Mouse (Mus musculus) myocyte (in vitro differentiated cells): ENCODE measurements around the gene Spint1. TPM values are rescaled to one million over a fixed set of nuclear protein-coding genes. Genes with fewer than 3 reads are reported as not detected.

Experiments
- H3K27me3 ChIP-seq: one replicate; pipeline ENCODE4 v1.6.1; 2011; ENCODE audit not compliant: control insufficient read depth, insufficient read depth, insufficient read length
- H3K36me3 ChIP-seq: one replicate; pipeline ENCODE4 v1.6.1; 2011; ENCODE audit not compliant: control insufficient read depth, insufficient read depth
- H3K4me2 ChIP-seq: one replicate; pipeline ENCODE4 v1.6.1; 2011; ENCODE audit warnings: low read depth, control low read depth
- H3K4me3 ChIP-seq: one replicate; pipeline ENCODE4 v1.5.1; 2011; ENCODE audit warnings: mild to moderate bottlenecking, control low read depth, moderate library complexity
- H3K79me2 ChIP-seq: one replicate; pipeline ENCODE4 v1.6.1; 2011; ENCODE audit not compliant: control insufficient read depth, insufficient read depth
- H3ac ChIP-seq: one replicate; pipeline ENCODE4 v1.6.1; 2011; ENCODE audit not compliant: control insufficient read depth, insufficient read length
- CEBPB ChIP-seq: IDR thresholded peaks from 2 replicates; pipeline ENCODE4 v1.6.1; 2011; ENCODE audit warnings: mild to moderate bottlenecking, moderate library complexity; ENCODE audit not compliant: poor library complexity, insufficient read depth, severe bottlenecking
- E2F4 ChIP-seq: IDR thresholded peaks from one replicate; pipeline ENCODE4 v1.6.1; 2011; ENCODE audit warnings: mild to moderate bottlenecking, control low read depth, moderate library complexity; ENCODE audit not compliant: insufficient read depth
- MAX ChIP-seq: IDR thresholded peaks from one replicate; pipeline ENCODE4 v1.6.1; 2011; ENCODE audit warnings: low read depth, mild to moderate bottlenecking, control low read depth
- MYOD1 ChIP-seq, 3 experiments: IDR thresholded peaks; one replicate each; pipeline ENCODE4 v1.6.1; 2011; ENCODE audit warnings: control low read depth in 2 of 3, low read depth in 2 of 3, mild to moderate bottlenecking in 2 of 3, moderate library complexity in 1 of 3; ENCODE audit not compliant: insufficient read length in 2 of 3, control insufficient read depth in 1 of 3
- MYOG ChIP-seq, 3 experiments: IDR thresholded peaks; one replicate each; pipeline ENCODE4 v1.6.1; 2011; ENCODE audit warnings: control low read depth in 2 of 3, low read depth in 2 of 3, mild to moderate bottlenecking in 2 of 3; ENCODE audit not compliant: insufficient read length in 2 of 3, control insufficient read depth in 1 of 3, insufficient read depth in 1 of 3
- POLR2A ChIP-seq: IDR thresholded peaks from one replicate; pipeline ENCODE4 v1.6.1; 2011; ENCODE audit warnings: low read depth, mild to moderate bottlenecking, control low read depth, moderate library complexity; ENCODE audit not compliant: insufficient read length
- POLR2AphosphoS2 ChIP-seq: IDR thresholded peaks from one replicate; pipeline ENCODE4 v1.6.1; 2011; ENCODE audit warnings: low read depth, control low read depth; ENCODE audit not compliant: insufficient read length
- REST ChIP-seq: IDR thresholded peaks from one replicate; pipeline ENCODE4 v1.6.1; 2011; ENCODE audit warnings: mild to moderate bottlenecking, control low read depth, moderate library complexity; ENCODE audit not compliant: insufficient read depth, insufficient read length
- SRF ChIP-seq: IDR thresholded peaks from one replicate; pipeline ENCODE4 v1.6.1; 2011; ENCODE audit warnings: low read depth; ENCODE audit not compliant: control insufficient read depth, insufficient read length
- TCF12 ChIP-seq: IDR thresholded peaks from one replicate; pipeline ENCODE4 v1.6.1; 2011; ENCODE audit warnings: mild to moderate bottlenecking, control low read depth; ENCODE audit not compliant: poor library complexity, insufficient read depth, severe bottlenecking
- TCF3 ChIP-seq: IDR thresholded peaks from one replicate; pipeline ENCODE4 v1.6.1; 2011; ENCODE audit warnings: low read depth, control low read depth; ENCODE audit not compliant: insufficient read length
- USF1 ChIP-seq: IDR thresholded peaks from one replicate; pipeline ENCODE4 v1.6.1; 2011; ENCODE audit warnings: low read depth, mild to moderate bottlenecking, control low read depth, moderate library complexity
- polyA plus RNA-seq: library from polyadenylated mRNA; unstranded; fragments of >200 nt; fragmentation: generic; extraction: Trizol; gene quantifications from one replicate; pipeline ENCODE4 v1.2.1, GENCODE M21; 2012; ENCODE audit warnings: missing spikeins

Spint1 gene
- polyA plus RNA-seq, 1 experiment, result 0.12 TPM

- no peaks in the 10 kb centered on the region for H3K79me2 ChIP-seq
- H3K27me3 ChIP-seq, result no peaks in the 10 kb centered on the region
- no peak overlapping the region for H3ac ChIP-seq
- H3K36me3 ChIP-seq, result no peaks in the 10 kb centered on the region
- H3K4me3 ChIP-seq, result no peak overlapping the region
- TF ChIP-seq POLR2AphosphoS2, result no peak
- TF ChIP-seq MAX, result no peak
- TF ChIP-seq USF1, result no peak
- TF ChIP-seq SRF, result no peak
- no peak for TF ChIP-seq TCF12
- no peak for TF ChIP-seq CEBPB
- no peak for TF ChIP-seq MYOG (IDR thresholded peaks at IDR 0.05; ENCODE audit: control insufficient read depth in 1 of 3, insufficient read depth in 1 of 3, insufficient read length in 2 of 3, low read depth in 2 of 3)
- TF ChIP-seq E2F4, result no peak
- TF ChIP-seq MYOD1 (IDR thresholded peaks at IDR 0.05; ENCODE audit: control insufficient read depth in 1 of 3, insufficient read length in 2 of 3, low read depth in 2 of 3), result no peak
- TF ChIP-seq REST, result no peak
- H3K4me2 ChIP-seq, result peak overlapping the region; percentile 81
These were observed 13.8 kb downstream of the Spint1 start for GRCm38 (mm10) chr2:119250826-119251478.

GRCm38 (mm10) chr2:119254976-119255375 lies 17.8 kb downstream of the Spint1 start:
- H3ac ChIP-seq, result no peak overlapping the region
- no peak for TF ChIP-seq TCF12

GRCm38 (mm10) chr2:119260518-119260917 lies 23.4 kb downstream of the Spint1 start:
- no peaks in the 10 kb centered on the region for H3K27me3 ChIP-seq
- TF ChIP-seq CEBPB, result no peak
- no peak for TF ChIP-seq MYOG (IDR thresholded peaks at IDR 0.05; ENCODE audit: control insufficient read depth in 1 of 3, insufficient read depth in 1 of 3, insufficient read length in 2 of 3, low read depth in 2 of 3)
- no peak for TF ChIP-seq TCF3
- no peak for TF ChIP-seq POLR2AphosphoS2
- TF ChIP-seq REST, result no peak

More at GRCm38 (mm10) chr2:119254976-119255375, 17.8 kb downstream of the Spint1 start:
- H3K4me2 ChIP-seq, result no peak overlapping the region
- H3K79me2 ChIP-seq, result no peaks in the 10 kb centered on the region
- no peaks in the 10 kb centered on the region for H3K27me3 ChIP-seq
- no peak overlapping the region for H3K4me3 ChIP-seq
- no peaks in the 10 kb centered on the region for H3K36me3 ChIP-seq

GRCm38 (mm10) chr2:119261326-119261725 lies 24.2 kb downstream of the Spint1 start:
- no peak overlapping the region for H3K4me3 ChIP-seq
- no peaks in the 10 kb centered on the region for H3K27me3 ChIP-seq
- no peaks in the 10 kb centered on the region for H3K79me2 ChIP-seq
- H3K36me3 ChIP-seq, result no peaks in the 10 kb centered on the region
- H3ac ChIP-seq, result no peak overlapping the region
- H3K4me2 ChIP-seq, result peak overlapping the region; percentile 87
- TF ChIP-seq MAX (no peak), SRF (no peak), MYOD1 (IDR thresholded peaks at IDR 0.05; ENCODE audit: control insufficient read depth in 1 of 3, insufficient read length in 2 of 3, low read depth in 2 of 3) (no peak), POLR2A (no peak), TCF12 (no peak), MYOG (IDR thresholded peaks at IDR 0.05; ENCODE audit: control insufficient read depth in 1 of 3, insufficient read depth in 1 of 3, insufficient read length in 2 of 3, low read depth in 2 of 3) (no peak), REST (no peak), E2F4 (no peak), TCF3 (no peak), USF1 (no peak), POLR2AphosphoS2 (no peak), CEBPB (no peak)

More at GRCm38 (mm10) chr2:119260518-119260917, 23.4 kb downstream of the Spint1 start:
- no peak overlapping the region for H3K4me3 ChIP-seq
- H3ac ChIP-seq, result no peak overlapping the region
- H3K4me2 ChIP-seq, result no peak overlapping the region
- no peaks in the 10 kb centered on the region for H3K79me2 ChIP-seq
- no peaks in the 10 kb centered on the region for H3K36me3 ChIP-seq

- Histone ChIP-seq H3K79me2 (no peaks in the 10 kb centered on the region), H3K36me3 (no peaks in the 10 kb centered on the region), H3K4me2 (peak overlapping the region; percentile 87), H3K27me3 (no peaks in the 10 kb centered on the region), H3ac (no peak overlapping the region), H3K4me3 (no peak overlapping the region)
- TF ChIP-seq CEBPB, result 0 out of 2 replicates have a peak, but pooled peaks have one; percentile 33
- TF ChIP-seq MYOD1 (IDR thresholded peaks at IDR 0.05; ENCODE audit: control insufficient read depth in 1 of 3, insufficient read length in 2 of 3, low read depth in 2 of 3), result peak in 1 of 3 experiments; percentile 30
- no peak for TF ChIP-seq USF1
- no peak for TF ChIP-seq TCF12
- no peak for TF ChIP-seq MYOG (IDR thresholded peaks at IDR 0.05; ENCODE audit: control insufficient read depth in 1 of 3, insufficient read depth in 1 of 3, insufficient read length in 2 of 3, low read depth in 2 of 3)
- no peak for TF ChIP-seq SRF
- TF ChIP-seq MAX, result no peak
- no peak for TF ChIP-seq POLR2AphosphoS2
- no peak for TF ChIP-seq REST
- TF ChIP-seq POLR2A, result peak; percentile 27
- TF ChIP-seq TCF3, result no peak
- no peak for TF ChIP-seq E2F4
These were observed 25.8 kb downstream of the Spint1 start for GRCm38 (mm10) chr2:119262978-119263377.
